Mouse (Mus musculus): Measurements from ENCODE around the gene Cyp2c70. TPM values are rescaled to one million over a fixed set of nuclear protein-coding genes. Genes with fewer than 3 reads are reported as not detected.

Cyp2c70 gene
- total RNA-seq, 1 experiment from 2014 or later, result not detected

Other genes with a start within 250 kb of the Cyp2c70 start
- gene Cyp2c37, start 194.9 kb downstream of the Cyp2c70 start, total RNA-seq (2017), result not detected in 2 replicates
- not detected in 2 replicates for gene Cyp2c54, start 113.5 kb downstream of the Cyp2c70 start, total RNA-seq (2017)
- gene Cyp2c50, start 97.6 kb downstream of the Cyp2c70 start, total RNA-seq (2017), result not detected in 2 replicates
- 61.8 and 68.8 TPM in 2 replicates for gene Pdlim1, start 84.5 kb upstream of the Cyp2c70 start, total RNA-seq (2017)

Measured in common myeloid progenitor, adult 5-6 weeks (primary cell).